Mouse (Mus musculus) cerebellum, postnatal 10 days (tissue): ENCODE data around the gene Igsf11.

Experiments
- DNase-seq, 2 experiments: peaks; one replicate each; pipeline ENCODE4 v3.0.0; 2021; ENCODE audit warnings: mixed read lengths in 2 of 2

Igsf11 gene

DNA sequence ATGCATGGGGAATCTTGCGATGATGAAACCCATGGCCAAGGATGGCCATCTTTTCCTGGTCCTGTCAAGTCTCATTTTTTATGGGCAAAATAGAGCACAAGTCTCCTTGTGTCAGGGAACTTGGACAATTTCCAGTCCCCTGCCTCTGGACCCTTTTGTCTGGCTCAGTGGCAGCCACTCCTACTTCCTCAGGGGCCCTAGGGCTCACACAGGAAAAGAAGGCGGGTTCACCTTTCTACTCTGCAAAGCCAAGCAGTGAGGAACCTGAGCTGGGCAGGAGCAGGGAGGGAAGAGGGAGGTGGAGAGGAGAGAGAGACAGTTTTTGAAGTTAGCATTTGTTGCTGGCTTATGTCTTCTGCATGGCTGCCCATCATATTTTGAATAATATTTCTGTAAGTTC lies 93.9 kb downstream of the Igsf11 start:
- no peak for DNase-seq

DNA sequence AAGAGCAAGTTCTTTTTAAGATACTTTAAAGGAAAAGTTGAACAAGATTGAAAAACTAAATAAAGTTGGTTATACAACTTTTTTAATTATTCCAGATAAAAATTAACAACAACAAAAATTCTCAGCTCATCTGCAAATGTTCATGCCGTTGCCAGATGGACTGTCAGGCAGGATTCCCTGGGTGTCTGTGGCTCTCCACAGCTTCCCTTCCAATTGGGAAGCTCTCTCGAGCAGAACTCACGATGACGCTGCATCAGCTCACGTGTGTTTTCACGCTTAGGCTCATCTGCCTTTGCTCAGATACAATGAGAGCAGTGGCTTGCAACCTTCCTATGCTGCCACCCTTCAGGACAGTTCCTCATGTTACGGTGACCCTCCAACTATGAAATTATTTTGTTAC lies 101.2 kb downstream of the Igsf11 start:
- peak; percentile 16 to 22 for DNase-seq

DNA sequence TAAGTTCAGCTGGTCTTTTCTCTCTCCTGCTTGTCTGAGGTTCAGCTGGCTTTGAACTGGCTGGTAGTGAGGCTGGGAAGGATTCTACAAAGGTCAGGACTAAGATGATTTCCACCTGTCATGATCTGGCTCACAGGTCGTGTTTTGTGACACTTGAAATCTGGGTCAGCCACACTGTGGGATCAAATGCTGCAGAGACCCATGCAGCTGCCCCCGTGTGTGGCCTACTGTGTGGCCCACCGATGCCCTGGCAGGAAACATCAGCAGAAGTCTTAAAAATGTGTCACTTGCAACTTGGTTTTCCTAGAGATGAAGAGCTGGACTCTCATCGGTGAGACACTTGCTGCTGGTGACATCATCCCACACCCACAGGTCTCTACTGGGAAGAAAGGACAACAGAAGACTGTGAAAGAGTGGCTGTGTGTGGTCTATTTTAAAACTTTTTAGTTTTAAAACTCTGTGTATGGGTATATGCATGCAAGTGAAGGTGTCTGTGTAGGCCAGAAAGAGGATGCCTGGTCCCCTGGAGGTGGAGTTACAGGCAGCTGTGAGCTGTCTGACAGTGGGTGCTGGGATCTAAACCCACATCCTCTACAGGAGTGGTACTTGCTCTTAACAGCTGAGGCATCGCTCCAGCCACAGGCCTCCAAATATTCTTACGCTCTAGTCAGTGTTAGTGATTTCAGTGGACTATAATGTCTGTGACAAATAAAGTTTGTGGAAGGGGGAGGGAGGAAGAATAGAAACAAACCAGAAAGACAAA lies 106.2 kb downstream of the Igsf11 start:
- DNase-seq = no peak

DNA sequence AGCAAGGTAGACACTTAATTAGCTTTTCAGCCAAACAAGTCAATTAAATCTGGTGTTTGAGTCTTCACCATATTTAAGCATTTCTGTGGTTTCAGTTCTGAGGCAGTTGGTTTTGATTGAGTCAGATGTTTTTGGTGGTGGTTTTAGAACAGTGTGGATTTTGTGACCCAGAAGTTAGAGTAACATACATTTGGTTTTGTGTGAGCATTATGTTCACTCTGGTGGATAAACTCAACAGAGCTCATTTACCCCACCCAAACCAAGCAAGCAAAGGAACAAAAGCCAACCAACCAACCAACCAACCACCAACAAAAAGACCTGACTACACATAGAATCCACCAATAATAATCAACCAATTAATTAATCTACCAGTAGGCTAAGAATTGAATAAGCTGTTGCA lies 106.8 kb downstream of the Igsf11 start:
- DNase-seq = no peak

DNA sequence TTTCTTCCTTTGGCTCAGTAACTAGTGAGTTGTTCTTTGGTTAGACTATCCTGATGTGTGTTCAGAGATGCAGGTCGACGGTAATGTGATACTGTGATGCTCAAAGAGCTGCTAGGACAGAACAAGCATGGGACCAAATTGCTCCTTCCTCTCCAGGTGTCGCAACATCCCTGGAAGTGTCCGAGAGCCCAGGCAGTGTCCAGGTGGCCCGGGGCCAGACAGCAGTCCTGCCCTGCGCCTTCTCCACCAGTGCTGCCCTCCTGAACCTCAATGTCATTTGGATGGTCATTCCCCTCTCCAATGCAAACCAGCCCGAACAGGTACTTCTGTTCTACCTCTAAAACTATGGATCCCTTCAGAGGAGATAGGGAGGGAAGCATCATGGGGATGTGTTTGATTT lies 114.5 kb downstream of the Igsf11 start:
- no peak for DNase-seq

DNA sequence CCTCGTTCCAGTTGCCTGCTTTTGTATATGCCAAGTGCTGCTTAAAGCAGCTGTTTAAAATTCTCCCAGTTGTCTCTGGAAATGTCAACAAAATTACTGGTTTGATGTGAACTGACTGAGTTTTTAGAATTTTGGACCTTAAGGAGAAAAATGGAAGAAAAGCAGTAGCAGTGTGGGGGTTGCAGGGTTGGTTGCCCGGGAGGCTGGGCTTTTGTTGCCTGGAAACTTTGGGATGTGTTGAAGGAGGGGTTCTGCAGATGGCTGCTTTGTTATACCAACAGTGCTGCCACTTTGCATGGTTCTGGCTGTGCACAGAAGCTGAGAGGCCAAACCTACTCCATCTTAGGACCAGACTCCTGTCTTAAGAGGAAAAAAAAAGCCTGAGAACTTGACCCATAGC lies 127.0 kb downstream of the Igsf11 start:
- DNase-seq = no peak

DNA sequence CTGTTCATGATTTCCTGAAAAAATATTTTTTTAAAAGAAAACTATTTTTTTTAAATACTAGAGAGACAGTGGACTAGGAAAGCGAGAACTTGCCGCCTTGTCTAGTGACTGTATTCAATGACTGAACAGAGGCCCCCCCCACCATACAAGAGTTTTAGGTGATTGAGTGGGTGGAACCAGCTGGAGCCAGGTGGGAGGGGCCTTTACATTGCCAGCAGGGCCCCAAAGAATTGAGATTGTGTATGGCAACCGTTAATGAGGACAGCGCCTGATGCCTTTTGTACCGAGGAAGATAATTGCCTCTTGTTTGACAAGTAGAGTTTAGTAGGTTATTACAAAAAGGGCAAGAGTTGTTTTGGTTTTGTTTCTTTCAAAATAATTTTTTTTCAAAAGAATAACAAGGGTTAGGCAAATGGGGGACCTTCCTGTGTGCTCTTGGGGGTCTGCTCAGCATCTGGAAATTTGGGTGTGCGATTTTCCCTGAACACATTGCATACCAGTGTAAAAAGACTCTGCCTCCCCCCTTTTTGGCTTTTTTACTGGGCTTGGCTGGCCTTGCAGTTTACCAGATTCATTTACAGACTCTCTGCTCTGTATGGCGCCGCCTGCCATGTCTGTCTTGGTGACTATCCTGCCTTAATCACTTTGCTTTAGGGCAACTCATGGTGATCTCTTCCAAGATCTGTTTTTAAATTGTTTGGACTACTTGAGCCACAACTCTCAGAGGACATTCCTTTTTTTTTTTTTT lies 133.7 kb downstream of the Igsf11 start:
- DNase-seq = peak in 1 of 2 experiments; percentile 34

DNA sequence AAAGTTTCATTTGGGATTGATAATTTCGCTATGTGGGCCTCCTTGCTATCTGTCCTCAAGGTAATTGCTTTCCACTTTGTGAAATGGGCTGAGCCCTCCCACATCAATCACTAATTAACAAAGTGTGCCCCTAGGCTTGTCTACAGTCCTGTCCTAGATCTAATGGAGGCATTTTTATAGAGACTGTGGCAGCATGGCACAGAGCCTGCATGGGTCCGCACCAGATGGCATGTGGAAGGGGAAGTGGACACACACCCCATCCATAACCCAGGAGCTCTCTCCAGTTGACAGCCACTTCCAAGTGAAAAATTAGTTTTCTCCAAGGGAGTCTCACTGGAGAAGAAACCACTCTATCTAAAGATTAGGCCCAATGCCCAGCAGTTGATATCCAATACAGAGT lies 138.9 kb downstream of the Igsf11 start:
- peak; percentile 44 to 74 for DNase-seq

DNA sequence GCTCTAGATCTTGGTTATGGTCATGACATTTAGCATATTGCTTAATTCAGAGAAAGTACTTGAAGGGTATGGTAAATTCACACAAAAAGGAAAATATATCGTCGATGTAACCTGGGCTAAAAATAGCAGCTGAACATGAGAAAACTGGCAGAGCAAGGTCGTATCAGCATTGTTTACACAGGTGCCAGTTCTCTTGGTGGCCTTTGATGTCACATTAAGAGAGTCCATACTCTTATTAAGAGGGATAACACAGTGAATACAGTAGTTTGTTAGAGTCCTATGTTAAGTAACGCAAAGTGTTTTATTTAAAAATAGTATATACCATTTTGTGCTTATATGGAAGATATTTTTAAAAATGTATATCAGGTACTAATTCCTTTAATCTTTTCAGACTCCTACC lies 144.8 kb downstream of the Igsf11 start:
- DNase-seq = no peak

DNA sequence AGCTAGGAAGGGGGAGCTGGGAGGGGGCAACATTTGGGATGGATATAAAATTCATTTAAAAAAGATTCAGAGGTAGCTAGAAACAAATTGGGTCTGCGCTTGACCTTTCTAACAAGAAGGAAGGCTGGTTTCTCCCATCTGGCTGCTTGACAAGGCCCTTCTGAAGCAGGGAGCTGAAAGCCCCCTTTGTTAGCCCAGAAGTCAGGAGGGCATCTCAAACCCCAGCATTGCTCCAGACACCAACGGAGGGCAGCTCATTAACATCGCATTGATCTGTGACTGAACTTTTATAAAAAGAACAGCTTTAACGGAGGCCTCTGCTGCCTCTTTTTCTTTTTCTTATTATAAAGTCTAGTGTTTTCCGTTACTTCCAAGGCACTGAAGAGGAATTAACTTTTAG lies 151.9 kb downstream of the Igsf11 start:
- DNase-seq = no peak

DNA sequence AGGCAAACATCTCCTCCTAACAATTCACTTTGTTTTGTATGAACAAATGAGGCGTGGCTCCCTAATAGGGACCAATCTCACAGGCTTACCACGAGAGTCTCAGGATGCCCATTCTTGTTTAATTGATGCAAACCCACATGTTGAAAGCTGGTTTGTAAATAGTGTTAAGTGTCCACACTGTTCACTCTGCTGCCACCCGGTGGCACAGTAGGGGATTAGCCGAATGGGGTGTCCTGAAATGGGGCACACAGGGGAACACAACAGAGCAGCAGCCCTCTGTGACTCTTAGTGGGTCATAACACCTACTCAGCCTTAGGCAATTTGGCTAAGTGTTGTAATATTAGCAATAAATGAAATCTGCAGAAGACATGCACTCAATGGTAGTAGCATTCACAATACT lies 156.4 kb downstream of the Igsf11 start:
- peak; percentile 73 to 76 for DNase-seq

DNA sequence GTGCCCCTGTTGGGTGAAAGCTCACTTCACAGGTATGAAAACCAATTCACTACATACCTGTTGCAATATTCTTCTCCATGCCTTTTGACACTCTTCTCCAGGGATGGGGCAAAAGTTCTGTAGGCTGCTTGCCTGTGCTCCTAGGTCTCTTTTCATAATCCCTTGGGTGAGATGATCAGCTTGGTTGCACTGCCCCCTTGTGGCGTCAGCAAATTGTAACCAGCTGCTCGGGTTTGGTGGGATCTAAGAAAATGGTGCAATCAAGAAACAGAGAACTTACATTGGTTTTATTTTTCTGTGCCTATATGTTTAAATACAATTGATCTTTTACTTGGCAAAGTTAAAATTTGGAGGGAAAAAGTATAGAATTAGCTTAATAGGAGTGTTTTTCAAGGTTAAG lies 160.5 kb downstream of the Igsf11 start:
- peak; percentile 89 to 92 for DNase-seq

DNA sequence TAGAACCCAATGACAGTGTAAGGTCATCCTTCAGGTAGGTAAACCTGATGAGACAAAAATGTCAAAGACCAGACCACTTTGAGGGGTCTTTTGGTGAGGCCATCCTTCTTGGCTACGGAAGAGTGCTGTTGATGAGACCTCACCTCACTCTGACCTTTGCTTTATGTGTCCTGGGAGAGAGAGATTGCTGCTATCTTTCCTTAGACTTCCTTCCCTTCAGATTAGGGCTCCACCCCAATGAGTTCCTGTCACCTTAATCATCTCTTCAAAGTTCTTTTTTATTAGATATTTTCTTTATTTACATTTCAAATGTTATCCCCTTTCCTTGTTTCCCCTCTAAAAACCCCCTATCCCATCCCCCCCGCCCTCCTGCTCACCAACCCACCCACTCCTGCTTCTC lies 161.3 kb downstream of the Igsf11 start:
- no peak for DNase-seq

DNA sequence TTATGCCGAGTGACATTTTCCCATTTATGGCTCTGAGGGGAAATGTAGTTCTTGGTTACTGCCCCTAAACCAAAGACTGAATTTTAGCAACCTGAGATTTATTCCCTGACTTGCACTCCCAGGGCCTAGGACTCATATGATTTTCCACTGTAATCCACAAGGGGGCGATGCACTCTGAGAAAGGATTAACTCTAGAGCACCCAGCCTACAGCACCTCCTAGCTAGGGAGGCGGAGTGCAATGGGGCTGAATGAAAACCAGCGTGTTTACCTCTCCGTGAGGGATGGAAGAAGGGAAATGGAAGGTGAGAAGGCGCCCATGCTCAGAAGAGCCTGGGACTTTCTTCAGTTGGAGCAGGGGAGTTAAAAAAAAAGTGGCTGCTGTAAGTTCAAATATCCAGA lies 163.6 kb downstream of the Igsf11 start:
- DNase-seq = peak; percentile 64 to 76

DNA sequence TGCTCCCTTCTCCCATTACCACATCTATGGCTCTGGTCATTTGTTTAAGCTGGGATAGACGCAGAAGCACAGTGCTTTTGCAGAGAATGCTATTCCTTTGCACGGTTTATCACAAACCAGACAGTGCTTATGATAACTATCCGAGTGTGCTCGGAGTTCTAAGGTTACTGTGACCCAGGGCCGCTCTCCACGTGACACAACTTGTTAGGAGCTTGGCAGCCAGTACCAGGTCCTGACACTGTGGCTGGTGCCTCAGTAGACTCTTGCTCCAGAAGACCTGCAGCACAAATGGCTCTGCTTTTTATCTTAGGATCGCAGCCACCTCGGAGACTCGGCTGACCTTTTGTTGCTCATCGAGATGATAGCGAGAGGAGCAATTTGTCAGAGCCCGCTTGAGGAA lies 164.5 kb downstream of the Igsf11 start:
- no peak for DNase-seq

DNA sequence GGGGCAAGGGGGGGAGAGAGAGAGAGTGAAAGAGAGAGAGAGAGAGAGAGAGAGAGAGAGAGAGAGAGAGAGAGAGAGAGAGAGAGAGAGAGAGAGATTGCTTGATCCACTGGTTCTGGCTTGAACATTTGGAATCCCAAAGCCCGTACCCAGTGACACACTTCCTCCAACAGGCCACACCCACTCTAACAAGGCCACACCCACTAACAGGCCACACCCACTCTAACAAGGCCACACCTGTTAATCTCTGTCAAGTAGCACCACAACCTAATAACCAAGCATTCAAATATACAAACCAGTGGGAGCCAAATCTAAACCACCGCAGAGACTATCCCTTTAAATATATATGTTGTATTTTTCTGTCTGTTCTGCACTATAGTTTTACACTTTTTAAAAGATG lies 166.4 kb downstream of the Igsf11 start:
- DNase-seq = no peak

DNA sequence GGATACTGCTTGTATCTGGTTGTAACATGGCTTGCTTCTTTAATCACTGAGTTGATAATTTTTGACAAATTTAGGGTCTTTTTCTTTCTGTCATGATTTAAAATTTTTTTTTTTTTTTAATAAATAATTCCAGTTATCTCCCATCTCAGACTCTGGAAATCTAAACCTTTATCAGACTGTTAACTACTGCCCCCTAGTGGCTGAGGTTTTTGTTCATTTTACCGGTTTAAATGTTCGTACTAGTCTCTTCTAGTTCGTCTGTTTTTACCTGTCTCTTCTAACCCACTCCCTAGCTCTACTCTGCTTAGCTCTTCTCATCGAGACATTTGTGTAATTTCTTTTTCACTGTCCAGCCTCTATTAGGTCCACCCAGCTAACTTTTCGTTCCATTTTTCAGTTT lies 170.1 kb downstream of the Igsf11 start:
- peak; percentile 65 to 81 for DNase-seq

DNA sequence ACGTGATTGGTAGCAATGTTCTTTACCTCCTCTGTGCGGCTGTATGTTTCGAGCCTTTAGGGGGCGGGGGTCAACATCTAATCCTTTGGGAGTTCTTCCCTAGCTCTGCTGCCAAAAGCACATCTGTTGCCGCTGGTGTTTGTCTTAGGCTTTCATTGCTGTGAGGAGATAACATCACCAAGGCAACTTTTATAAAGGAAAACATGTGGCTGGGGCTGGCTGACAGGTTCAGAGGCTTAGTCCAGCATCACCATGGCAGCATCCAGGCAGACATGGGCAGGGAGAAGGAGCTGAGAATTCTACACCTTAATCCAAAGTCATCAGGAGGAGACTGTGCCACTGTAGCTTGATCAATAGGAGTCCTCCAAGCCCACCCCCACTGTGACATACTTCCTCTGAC lies 173.1 kb downstream of the Igsf11 start:
- DNase-seq = no peak

DNA sequence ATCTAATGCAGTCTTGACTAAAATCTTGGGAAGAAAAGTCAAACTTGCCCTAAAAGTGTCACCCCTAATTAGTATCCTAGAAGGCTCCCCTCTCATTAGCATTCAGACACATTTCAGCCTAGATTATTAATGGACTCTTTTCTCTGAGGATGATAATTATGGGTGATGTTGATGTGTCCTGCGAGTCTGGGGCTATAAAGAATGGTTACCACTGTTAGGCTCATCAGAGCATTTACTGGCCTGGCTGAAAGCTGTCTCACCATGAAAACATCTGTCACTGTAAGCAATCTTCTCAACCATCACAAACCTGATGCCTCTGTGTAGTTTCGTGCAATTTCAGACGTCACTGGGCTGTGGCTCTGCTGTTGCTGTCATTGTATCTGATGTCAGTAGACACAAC lies 179.0 kb downstream of the Igsf11 start:
- DNase-seq = no peak
